Mouse (Mus musculus) CH12.LX (cell line): ENCODE results near the gene Zfp260. TPM values are rescaled to one million over a fixed set of nuclear protein-coding genes. Genes with fewer than 3 reads are reported as not detected.

Experiments
- DNase-seq: peaks from one replicate; pipeline ENCODE4 v3.0.0-alpha.2; 2013; ENCODE audit errors: extremely low read depth
- H3K27ac ChIP-seq: 2 replicates; pipeline ENCODE4 v1.5.1; 2012; ENCODE audit warnings: low read depth, mild to moderate bottlenecking, control low read depth, moderate library complexity; ENCODE audit not compliant: insufficient read depth
- H3K27me3 ChIP-seq: replicated peaks from 2 replicates; pipeline ENCODE3; 2012; ENCODE audit warnings: inconsistent platforms
- H3K36me3 ChIP-seq, 2 experiments: replicated peaks in 1 of 2; 2 replicates each; pipeline versions ENCODE3 to v1.6.1; 2012; ENCODE audit warnings: inconsistent platforms in 1 of 2, low read length in 1 of 2, mild to moderate bottlenecking in 1 of 2, mixed read lengths in 1 of 2, moderate library complexity in 1 of 2; ENCODE audit not compliant: control insufficient read depth in 1 of 2, insufficient read depth in 1 of 2
- H3K4me1 ChIP-seq, 2 experiments: 2 replicates each; pipeline ENCODE4 v1.6.1; 2012; ENCODE audit warnings: inconsistent platforms in 1 of 2, moderate library complexity in 1 of 2; ENCODE audit not compliant: insufficient read depth in 2 of 2, control insufficient read depth in 1 of 2
- H3K4me2 ChIP-seq: 2 replicates; pipeline ENCODE4 v1.6.1; 2012; ENCODE audit warnings: low read depth, mild to moderate bottlenecking, control low read depth; ENCODE audit not compliant: poor library complexity, insufficient read depth, severe bottlenecking
- H3K4me3 ChIP-seq, 3 experiments: fragments of 150-350 bp in 1 of 3; sonication (generic) in 1 of 3; replicated peaks in 1 of 3; 2 replicates each; pipeline versions ENCODE3 to v1.5.1; 2011 to 2012; ENCODE audit warnings: low read depth in 2 of 3, low read length in 2 of 3, mild to moderate bottlenecking in 2 of 3, moderate library complexity in 2 of 3, control low read depth in 1 of 3, improper control_type of control experiment in 1 of 3, inconsistent platforms in 1 of 3, mixed read lengths in 1 of 3; ENCODE audit not compliant: poor library complexity in 1 of 3
- H3K79me2 ChIP-seq: replicated peaks from 2 replicates; pipeline ENCODE4 v1.6.1; 2012; ENCODE audit warnings: mild to moderate bottlenecking, moderate library complexity; ENCODE audit not compliant: control insufficient read depth, poor library complexity, insufficient read depth, severe bottlenecking; ENCODE audit errors: extremely low read depth
- H3K9ac ChIP-seq: 2 replicates; pipeline ENCODE4 v1.6.1; 2012; ENCODE audit warnings: low read depth, mild to moderate bottlenecking, control low read depth, moderate library complexity; ENCODE audit not compliant: insufficient read depth
- H3K9me3 ChIP-seq: replicated peaks from 2 replicates; pipeline ENCODE3; 2012; ENCODE audit warnings: low read length, inconsistent platforms, mixed read lengths
- BHLHE40 ChIP-seq: IDR thresholded peaks from 2 replicates; pipeline ENCODE4 v1.6.1; 2011; ENCODE audit warnings: mild to moderate bottlenecking, low read depth, low read length, improper control_type of control experiment
- CHD1 ChIP-seq: IDR thresholded peaks from 2 replicates; pipeline ENCODE4 v1.6.1; 2012; ENCODE audit warnings: low read depth, low read length, improper control_type of control experiment, inconsistent platforms
- ELF1 ChIP-seq: IDR thresholded peaks from 2 replicates; pipeline ENCODE4 v1.6.1; 2014; ENCODE audit warnings: low read depth, mild to moderate bottlenecking, inconsistent platforms, low read length, improper control_type of control experiment
- EP300 ChIP-seq: IDR thresholded peaks from 2 replicates; pipeline ENCODE4 v1.6.1; 2011; ENCODE audit warnings: low read length, improper control_type of control experiment
- GABPA ChIP-seq: IDR thresholded peaks from 2 replicates; pipeline ENCODE4 v1.6.1; 2012; ENCODE audit warnings: low read depth, low read length, improper control_type of control experiment, inconsistent platforms; ENCODE audit not compliant: insufficient replicate concordance
- HCFC1 ChIP-seq: IDR thresholded peaks from 2 replicates; pipeline ENCODE4 v1.6.1; 2012; ENCODE audit warnings: low read depth, mild to moderate bottlenecking, inconsistent platforms, low read length, improper control_type of control experiment
- IRF4 ChIP-seq: IDR thresholded peaks from 2 replicates; pipeline ENCODE4 v1.6.1; 2014; ENCODE audit warnings: low read depth, mild to moderate bottlenecking, inconsistent platforms, low read length, improper control_type of control experiment
- JUN ChIP-seq: IDR thresholded peaks from 2 replicates; pipeline ENCODE4 v1.6.1; 2011; ENCODE audit warnings: low read depth, mild to moderate bottlenecking, low read length, improper control_type of control experiment, moderate library complexity; ENCODE audit not compliant: insufficient read depth
- JUND ChIP-seq: conservative IDR thresholded peaks from 2 replicates; pipeline ENCODE4 v1.6.1; 2011; ENCODE audit warnings: low read depth, low read length, improper control_type of control experiment
- KAT2A ChIP-seq: IDR thresholded peaks from 2 replicates; pipeline ENCODE4 v1.6.1; 2012; ENCODE audit warnings: low read length, improper control_type of control experiment, inconsistent platforms; ENCODE audit not compliant: insufficient replicate concordance
- MAX ChIP-seq: IDR thresholded peaks from 2 replicates; pipeline ENCODE4 v1.6.1; 2011; ENCODE audit warnings: low read length, improper control_type of control experiment
- MAZ ChIP-seq: IDR thresholded peaks from 2 replicates; pipeline ENCODE4 v1.6.1; 2012; ENCODE audit warnings: low read depth, mild to moderate bottlenecking, inconsistent platforms, low read length, improper control_type of control experiment, moderate library complexity
- MEF2A ChIP-seq: IDR thresholded peaks from 2 replicates; pipeline ENCODE4 v1.6.1; 2014; ENCODE audit warnings: low read depth, mild to moderate bottlenecking, inconsistent platforms, low read length, improper control_type of control experiment, borderline replicate concordance
- MXI1 ChIP-seq: IDR thresholded peaks from 2 replicates; pipeline ENCODE4 v1.6.1; 2011; ENCODE audit warnings: mild to moderate bottlenecking, low read depth, low read length, improper control_type of control experiment
- NELFE ChIP-seq: IDR thresholded peaks from 2 replicates; pipeline ENCODE4 v1.6.1; 2011; ENCODE audit warnings: low read depth, low read length, improper control_type of control experiment
- NRF1 ChIP-seq: IDR thresholded peaks from 2 replicates; pipeline ENCODE4 v1.6.1; 2014; ENCODE audit warnings: low read depth, mild to moderate bottlenecking, inconsistent platforms, low read length, improper control_type of control experiment, moderate library complexity
- PAX5 ChIP-seq: IDR thresholded peaks from 2 replicates; pipeline ENCODE4 v1.6.1; 2012; ENCODE audit warnings: low read length, inconsistent platforms, mixed read lengths
- POLR2A ChIP-seq: IDR thresholded peaks from 2 replicates; pipeline ENCODE4 v1.6.1; 2011; ENCODE audit warnings: low read depth, mild to moderate bottlenecking, improper control_type of control experiment, low read length
- POLR2AphosphoS2 ChIP-seq: IDR thresholded peaks from 2 replicates; pipeline ENCODE4 v1.6.1; 2011; ENCODE audit warnings: low read depth, low read length, improper control_type of control experiment
- RAD21 ChIP-seq: IDR thresholded peaks from 2 replicates; pipeline ENCODE4 v1.6.1; 2011; ENCODE audit warnings: low read depth, mild to moderate bottlenecking, low read length, improper control_type of control experiment, moderate library complexity
- SMC3 ChIP-seq: IDR thresholded peaks from 2 replicates; pipeline ENCODE4 v1.6.1; 2011; ENCODE audit warnings: low read depth, low read length, improper control_type of control experiment
- TBP ChIP-seq: conservative IDR thresholded peaks from 2 replicates; pipeline ENCODE4 v1.6.1; 2011; ENCODE audit warnings: low read depth, low read length, improper control_type of control experiment
- TCF12 ChIP-seq: IDR thresholded peaks from 2 replicates; pipeline ENCODE4 v1.6.1; 2014; ENCODE audit warnings: low read depth, mild to moderate bottlenecking, inconsistent platforms, low read length, improper control_type of control experiment
- UBTF ChIP-seq: IDR thresholded peaks from 2 replicates; pipeline ENCODE4 v1.6.1; 2012; ENCODE audit warnings: low read depth, mild to moderate bottlenecking, inconsistent platforms, low read length, improper control_type of control experiment, moderate library complexity
- USF1 ChIP-seq: IDR thresholded peaks from 2 replicates; pipeline ENCODE4 v1.6.1; 2014; ENCODE audit warnings: low read depth, mild to moderate bottlenecking, inconsistent platforms, low read length, improper control_type of control experiment
- USF2 ChIP-seq: conservative IDR thresholded peaks from 2 replicates; pipeline ENCODE4 v1.6.1; 2011; ENCODE audit warnings: low read depth, low read length, improper control_type of control experiment
- ZC3H11A ChIP-seq: IDR thresholded peaks from 2 replicates; pipeline ENCODE4 v1.6.1; 2012; ENCODE audit warnings: low read depth, mild to moderate bottlenecking, inconsistent platforms, low read length, improper control_type of control experiment
- ZMIZ1 ChIP-seq: IDR thresholded peaks from 2 replicates; pipeline ENCODE4 v1.6.1; 2012; ENCODE audit warnings: low read depth, mild to moderate bottlenecking, inconsistent platforms, low read length, improper control_type of control experiment
- ZNF384 ChIP-seq: IDR thresholded peaks from 2 replicates; pipeline ENCODE4 v1.6.1; 2012; ENCODE audit warnings: low read depth, low read length, improper control_type of control experiment, inconsistent platforms
- dilution Hi-C: fragments of 300-500 bp; cut with MboI; formaldehyde crosslinking; loops from 2 replicates; pipeline ENCODE4 v1.14.3; 2020; ENCODE audit warnings: low sequenced_read_pairs; ENCODE audit not compliant: extremely low pct_unique_long_range_greater_than_20kb, extremely low pct_ligation_motif_present
- in situ Hi-C: fragments of 300-500 bp; cut with MboI; formaldehyde crosslinking; loops from 3 replicates; pipeline ENCODE4 v1.14.3; 2019; ENCODE audit warnings: low sequenced_read_pairs, low pct_ligation_motif_present, low pct_unique_long_range_greater_than_20kb, mixed read lengths
- polyA plus RNA-seq: library from polyadenylated mRNA; unstranded; fragments of >175 nt; gene quantifications from 2 replicates; pipeline ENCODE4 v1.2.1, GENCODE M21; 2012; ENCODE audit warnings: low read depth; ENCODE audit not compliant: insufficient read length
- total RNA-seq, 2 experiments: library from RNA; depleted of rRNA; stranded (reverse); fragments of 300-350 nt in 1 of 2; fragments of >200 nt in 1 of 2; gene quantifications; 2 replicates each; pipeline ENCODE4 v1.2.3; 2012 to 2014

Gene Zfp260
- total and polyA plus RNA-seq, 3 experiments: 11.1 to 19.6 (median 11.5) TPM

DNA sequence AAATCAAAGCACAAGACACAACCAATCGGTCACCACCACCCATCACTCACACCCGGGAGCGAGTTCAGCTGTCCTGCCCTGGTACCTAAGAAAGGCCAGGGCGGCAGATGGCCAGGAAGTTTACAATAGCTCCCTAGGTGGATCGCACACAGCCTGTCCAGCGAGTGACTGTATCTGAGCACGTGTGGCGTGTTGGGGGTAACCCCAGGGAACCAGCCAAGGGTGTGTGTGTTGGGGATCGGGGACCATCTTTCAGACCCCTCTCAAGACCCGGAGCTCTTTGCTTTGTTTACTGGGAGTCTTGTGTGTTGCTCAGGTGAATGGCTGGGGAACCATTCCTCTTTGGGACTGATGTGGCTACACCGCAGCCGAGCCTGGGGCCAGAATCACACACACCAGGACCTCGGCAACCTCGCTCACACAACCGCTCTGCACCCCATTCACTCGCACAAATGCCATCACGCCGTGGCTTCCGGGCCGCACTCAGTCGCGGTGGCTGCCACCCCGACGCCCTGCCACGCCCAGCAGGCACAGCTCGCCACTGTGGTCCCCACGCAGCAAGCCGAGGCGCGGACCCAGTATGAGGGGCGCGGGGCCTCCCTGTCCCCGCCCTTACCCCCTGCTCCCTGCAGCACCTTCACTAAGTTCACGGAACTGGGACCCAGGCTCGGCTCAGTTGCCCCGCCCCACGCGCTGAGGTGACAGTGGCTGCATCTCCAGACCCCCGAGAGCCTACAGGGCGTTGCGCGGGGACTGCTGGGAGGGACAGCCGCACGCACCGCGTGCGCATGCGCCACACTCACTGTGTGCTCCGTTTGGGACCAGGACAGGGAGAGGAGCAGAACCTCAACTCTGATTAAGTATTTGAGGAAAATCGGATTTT is 22.2 kb upstream of the Zfp260 start, which contains the start of gene Zfp82:
Gene Zfp82 (minus strand): TSS at position 755 of the 883 bp plus-strand sequence.
- H3K9me3 ChIP-seq: no peaks in the 10 kb centered on the region
- H3K9ac ChIP-seq: peak within 1 kb of the TSS; percentile 37
- H3K4me3 ChIP-seq: peak within 1 kb of the TSS; percentile 73 to 97 (median 89)
- in situ Hi-C loops (no loop called here), dilution Hi-C loops (no loop called here)
- TF ChIP-seq MXI1: peak; percentile 80
- TF ChIP-seq MEF2A: 0 out of 2 replicates have a peak, but pooled peaks have one; percentile 9
- TF ChIP-seq ZC3H11A: no peak
- TF ChIP-seq PAX5: no peak
- peak; percentile 100 for TF ChIP-seq NRF1
- peak; percentile 69; the same call in 1 of the 2 replicates for TF ChIP-seq TCF12
- TF ChIP-seq USF2: no peak
- TF ChIP-seq POLR2AphosphoS2: peak; percentile 58
- TF ChIP-seq IRF4: 0 out of 2 replicates have a peak, but pooled peaks have one; percentile 25
- TF ChIP-seq ZMIZ1: peak; percentile 73
- TF ChIP-seq BHLHE40: peak; percentile 60
- peak; percentile 58; the same call in 1 of the 2 replicates for TF ChIP-seq ELF1
- TF ChIP-seq TBP: peak; percentile 71
- TF ChIP-seq UBTF: no peak
- peak; percentile 85 for TF ChIP-seq POLR2A
- peak; percentile 66 for TF ChIP-seq HCFC1
- TF ChIP-seq MAX: peak; percentile 86
- TF ChIP-seq MAZ: peak; percentile 72
- peak; percentile 94 for TF ChIP-seq NELFE
- no peaks in the 10 kb centered on the region for H3K27me3 ChIP-seq
- H3K4me2 ChIP-seq: peak within 1 kb of the TSS; percentile 63
- peak within 1 kb of the TSS; percentile 48 for H3K27ac ChIP-seq
- no peaks in the 10 kb centered on the region for H3K79me2 ChIP-seq
- H3K36me3 ChIP-seq: peaks cover 8 to 54% of the 10 kb centered on the region in 2 experiments
- peaks cover 0 to 6% of the 10 kb centered on the region in 2 experiments; a peak in 1 of 4 replicates for H3K4me1 ChIP-seq
- peak; percentile 90 for DNase-seq

DNA sequence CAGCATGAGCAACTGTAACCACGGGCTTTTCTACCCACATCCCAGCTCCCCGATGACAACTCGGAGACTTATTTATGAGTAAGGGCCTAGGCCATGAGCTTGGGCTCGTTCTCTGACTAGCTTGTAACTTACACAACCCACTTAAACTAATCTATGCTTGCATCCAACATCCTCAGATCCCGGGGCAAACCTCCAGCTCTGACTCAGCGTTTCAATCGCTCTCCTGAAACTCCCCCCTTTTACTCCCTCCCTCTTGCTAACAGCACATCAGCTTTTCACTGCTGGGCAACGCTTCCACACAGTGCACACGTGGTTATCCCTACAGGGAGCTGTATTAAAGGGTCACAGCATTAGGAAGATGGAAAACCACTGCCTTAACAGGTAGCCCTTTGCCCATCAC is 8.1 kb upstream of the Zfp260 start:
- H3K4me2 ChIP-seq: no peak overlapping the region
- peaks cover 9% of the 10 kb centered on the region; the same call in 1 of the 2 replicates for H3K79me2 ChIP-seq
- H3K4me3 ChIP-seq: no peak overlapping the region
- H3K9me3 ChIP-seq: peaks cover 2% of the 10 kb centered on the region
- H3K27me3 ChIP-seq: no peaks in the 10 kb centered on the region
- dilution Hi-C loops (no loop called here), in situ Hi-C loops (no loop called here)
- H3K27ac ChIP-seq: no peak overlapping the region
- no peak overlapping the region for H3K9ac ChIP-seq
- no peak for DNase-seq
- H3K4me1 ChIP-seq: peaks cover 6 to 15% of the 10 kb centered on the region in 2 experiments; a peak in 3 of 4 replicates
- TF ChIP-seq MXI1 (no peak), TCF12 (no peak), PAX5 (no peak), JUND (no peak), HCFC1 (no peak), JUN (no peak), EP300 (no peak), GABPA (no peak), CHD1 (no peak), SMC3 (no peak), ZMIZ1 (no peak), NELFE (no peak), ZNF384 (no peak), BHLHE40 (no peak), KAT2A (no peak), POLR2A (no peak), MEF2A (no peak), RAD21 (no peak), USF1 (no peak)
- peaks cover 16 to 51% of the 10 kb centered on the region in 2 experiments for H3K36me3 ChIP-seq
